Mouse (Mus musculus) stomach, postnatal 0 days (tissue): ENCODE data around the gene Otx1. TPM values are rescaled to one million over a fixed set of nuclear protein-coding genes. Genes with fewer than 3 reads are reported as not detected.

Source experiments
- ATAC-seq: fragments of 200-750 bp; cut with Nextera tagmentation; 2 replicates; pipeline ENCODE4 v1.8.0; 2017; ENCODE audit not compliant: low FRiP score, low TSS enrichment
- DNase-seq: peaks from one replicate; pipeline ENCODE4 v3.0.0-alpha.2; 2016; ENCODE audit warnings: low spot score
- H3K27ac ChIP-seq: fragments of 300-500 bp; sonication (generic); replicated peaks from 2 replicates; pipeline ENCODE4 v1.5.1; 2014; ENCODE audit warnings: mild to moderate bottlenecking, control low read depth
- H3K27me3 ChIP-seq: fragments of 300-500 bp; sonication (generic); 2 replicates; pipeline ENCODE4 v1.6.1; 2014; ENCODE audit warnings: low read length; ENCODE audit not compliant: control insufficient read depth, insufficient read depth
- H3K36me3 ChIP-seq: fragments of 300-500 bp; sonication (generic); 2 replicates; pipeline ENCODE4 v1.6.1; 2014; ENCODE audit warnings: low read length, mixed read lengths; ENCODE audit not compliant: control insufficient read depth, insufficient read depth
- H3K4me1 ChIP-seq: fragments of 300-500 bp; sonication (generic); replicated peaks from 2 replicates; pipeline ENCODE4 v1.6.1; 2014; ENCODE audit warnings: antibody characterized with exemption; ENCODE audit not compliant: control insufficient read depth, insufficient read depth
- H3K4me2 ChIP-seq: fragments of 300-500 bp; sonication (generic); replicated peaks from 2 replicates; pipeline ENCODE4 v1.6.1; 2014; ENCODE audit warnings: low read depth, mild to moderate bottlenecking, control low read depth, moderate library complexity
- H3K4me3 ChIP-seq: fragments of 300-500 bp; sonication (generic); 2 replicates; pipeline ENCODE4 v1.5.1; 2014; ENCODE audit warnings: low read depth, low read length, control low read depth
- H3K9ac ChIP-seq: fragments of 300-500 bp; sonication (generic); 2 replicates; pipeline ENCODE4 v1.6.1; 2014; ENCODE audit warnings: mild to moderate bottlenecking, low read length, control low read depth, mixed read lengths
- H3K9me3 ChIP-seq: fragments of 300-500 bp; sonication (generic); 2 replicates; pipeline ENCODE4 v1.6.1; 2016; ENCODE audit warnings: low read length; ENCODE audit not compliant: control insufficient read depth
- CTCF ChIP-seq: IDR thresholded peaks from 2 replicates; pipeline ENCODE4 v1.5.1; 2016; ENCODE audit warnings: antibody characterized with exemption, low read depth, mild to moderate bottlenecking, moderate library complexity
- EP300 ChIP-seq: optimal IDR thresholded peaks from 2 replicates; pipeline ENCODE3; 2016; ENCODE audit warnings: antibody characterized with exemption
- WGBS: fragments of 180-500 bp; shearing (Covaris S2); extraction: QIAGEN DNeasy Blood & Tissue Kit; methylation state at CpG from one replicate; pipeline ENCODE4 v1.1.7; 2014; 5-methylcytosine and 5-hydroxymethylcytosine counted together
- polyA plus RNA-seq: library from polyadenylated mRNA; unstranded; fragments of >200 nt; fragmentation: Nextera tagmentation; extraction: Ambion mirVana; gene quantifications from 2 replicates; pipeline ENCODE4 v1.2.1, GENCODE M21; 2015

Gene Otx1
- polyA plus RNA-seq, 1 experiment from 2014 or later = not detected

- H3K36me3 ChIP-seq = no peaks in the 10 kb centered on the region
- no peak for TF ChIP-seq EP300
- TF ChIP-seq CTCF = no peak
- H3K4me3 ChIP-seq = no peak overlapping the region; the same call in 1 of the 2 replicates
- peaks cover 2% of the 10 kb centered on the region; the same call in 1 of the 2 replicates for H3K4me1 ChIP-seq
- DNase-seq (peak; percentile 27), ATAC-seq (no peak)
- no peak overlapping the region for H3K27ac ChIP-seq
- no peaks in the 10 kb centered on the region for H3K9me3 ChIP-seq
- H3K9ac ChIP-seq = no peak overlapping the region
- peaks cover 11% of the 10 kb centered on the region for H3K27me3 ChIP-seq
- 6% methylated on average over 20 of the region's 20 CpGs for WGBS
- H3K4me2 ChIP-seq = no peak overlapping the region
Observed at GRCm38 (mm10) chr11:21997561-21998140, 5.0 kb downstream of the Otx1 start.

DNA sequence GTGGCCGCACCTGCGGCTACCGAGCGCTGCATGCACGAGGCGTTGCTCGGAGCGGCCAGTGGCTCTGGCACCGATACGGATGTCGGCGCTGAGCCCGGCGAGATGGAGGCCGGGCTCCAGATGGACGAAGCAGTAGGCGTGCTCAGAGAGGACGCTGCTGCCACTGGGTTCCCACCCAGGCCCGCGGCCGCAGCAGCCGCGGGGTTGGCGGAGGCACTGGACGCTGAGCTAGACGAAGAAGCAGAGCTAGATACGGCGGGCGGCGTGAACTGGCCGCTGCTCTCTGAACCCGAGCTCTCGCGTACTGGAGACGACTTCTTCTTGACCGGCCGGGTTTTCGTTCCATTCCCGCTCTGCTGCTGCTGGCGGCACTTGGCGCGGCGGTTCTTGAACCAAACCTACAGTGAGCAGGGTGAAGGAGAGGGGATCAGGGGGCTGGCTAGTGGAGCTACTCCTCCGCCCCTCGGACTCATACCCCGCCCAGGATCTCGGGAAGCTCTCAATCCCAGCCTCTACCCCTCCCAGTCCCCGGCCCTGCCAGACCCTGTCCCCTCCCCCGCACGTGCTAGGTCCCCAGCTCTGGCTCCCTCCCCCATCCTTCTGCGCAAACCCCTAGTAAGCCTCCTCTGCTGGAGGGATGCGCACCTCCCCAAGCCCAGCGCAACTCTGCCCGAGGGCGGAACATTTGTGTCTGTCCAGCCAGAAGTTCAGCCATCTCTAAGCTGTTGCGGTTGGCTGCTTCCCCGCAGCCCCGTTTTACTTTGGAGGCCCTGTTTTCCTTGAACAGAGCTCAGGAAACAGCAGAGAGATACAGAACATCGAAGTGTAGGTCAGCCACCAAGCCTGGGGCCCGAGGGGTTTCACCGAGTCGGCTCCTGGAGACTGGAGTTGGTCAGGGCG, 5.8 kb downstream of the Otx1 start:
- ATAC-seq (no peak), DNase-seq (peak; percentile 19)
- H3K4me3 ChIP-seq = peak overlapping the region; percentile 32
- H3K4me2 ChIP-seq = peak overlapping the region; percentile 37
- peaks cover under 1% of the 10 kb centered on the region; the same call in 1 of the 2 replicates for H3K4me1 ChIP-seq
- WGBS = under 1% methylated on average over 61 of the region's 63 CpGs
- no peaks in the 10 kb centered on the region for H3K9me3 ChIP-seq
- no peak overlapping the region for H3K27ac ChIP-seq
- peaks cover 11% of the 10 kb centered on the region for H3K27me3 ChIP-seq
- no peaks in the 10 kb centered on the region for H3K36me3 ChIP-seq
- TF ChIP-seq CTCF (no peak), EP300 (no peak)
- no peak overlapping the region for H3K9ac ChIP-seq

GRCm38 (mm10) chr11:21996325-21996647, 6.4 kb downstream of the Otx1 start:
- Histone ChIP-seq H3K4me1 (no peaks in the 10 kb centered on the region; the same call in 1 of the 2 replicates), H3K36me3 (no peaks in the 10 kb centered on the region), H3K4me2 (peak overlapping the region; percentile 37; the same call in 1 of the 2 replicates), H3K27ac (no peak overlapping the region), H3K4me3 (peak overlapping the region; percentile 32), H3K9me3 (no peaks in the 10 kb centered on the region), H3K27me3 (peaks cover 12% of the 10 kb centered on the region), H3K9ac (no peak overlapping the region)
- TF ChIP-seq EP300 (no peak), CTCF (no peak)
- ATAC-seq (0 out of 2 replicates have a peak, but pooled peaks have one; percentile 22), DNase-seq (no peak)
- 1% methylated on average over 13 of the region's 13 CpGs for WGBS

GRCm38 (mm10) chr11:21995534-21996324, 7.0 kb downstream of the Otx1 start:
- TF ChIP-seq CTCF = no peak
- no peak for TF ChIP-seq EP300
- Histone ChIP-seq H3K27ac (no peak overlapping the region), H3K4me2 (no peak overlapping the region), H3K27me3 (peaks cover 16% of the 10 kb centered on the region), H3K9me3 (no peaks in the 10 kb centered on the region), H3K36me3 (no peaks in the 10 kb centered on the region), H3K4me1 (no peaks in the 10 kb centered on the region; the same call in 1 of the 2 replicates), H3K9ac (no peak overlapping the region), H3K4me3 (no peak overlapping the region)
- 5% methylated on average over 27 of the region's 27 CpGs for WGBS
- DNase-seq (no peak), ATAC-seq (no peak)

GRCm38 (mm10) chr11:21994377-21995370, 8.0 kb downstream of the Otx1 start:
- WGBS = 4% methylated on average over 34 of the region's 34 CpGs
- Histone ChIP-seq H3K27me3 (peaks cover 19% of the 10 kb centered on the region), H3K4me1 (no peaks in the 10 kb centered on the region; the same call in 1 of the 2 replicates), H3K9ac (no peak overlapping the region), H3K9me3 (no peaks in the 10 kb centered on the region), H3K4me3 (no peak overlapping the region), H3K27ac (no peak overlapping the region), H3K36me3 (no peaks in the 10 kb centered on the region), H3K4me2 (no peak overlapping the region)
- no peak for DNase-seq
- TF ChIP-seq EP300 (no peak), CTCF (no peak)
- no peak for ATAC-seq
